Mouse (Mus musculus): Measurements from ENCODE around the gene Tex101. TPM values are rescaled to one million over a fixed set of nuclear protein-coding genes. Genes with fewer than 3 reads are reported as not detected.
"Not testable (repeated sequence)": the region's sequence is repeated elsewhere in the genome, so short reads cannot be mapped to it uniquely, and the experiment has no call there.

The Tex101 gene
- not detected for total RNA-seq (2021)
- long read RNA-seq, partial matches to known transcripts = 0 of 1 reads
- long read RNA-seq, other reads (novel, unspliced or antisense) = 1 of 1 reads

DNA sequence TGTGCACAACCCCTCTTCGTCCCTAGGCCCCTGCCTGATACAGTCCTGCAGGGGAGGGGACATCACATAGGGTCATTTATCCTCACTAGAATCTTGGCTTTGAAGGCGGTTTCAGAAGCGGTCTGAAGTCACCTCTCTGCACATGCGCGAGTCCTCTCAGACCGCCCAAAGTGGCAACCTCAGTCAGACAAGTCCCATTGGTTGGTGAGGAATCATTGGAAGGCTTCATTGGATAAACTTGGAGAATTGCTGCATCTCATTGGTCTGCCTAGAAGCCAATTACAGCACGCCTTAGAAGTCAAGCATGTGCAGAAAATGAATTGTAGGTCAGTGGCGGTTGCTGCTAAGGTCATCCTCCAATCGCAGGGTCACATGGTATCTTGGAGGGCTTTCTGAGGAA, at the start of gene Tex101:
TSS of gene Tex101 (minus strand) at position 101 of the 400 bp plus-strand sequence.
- DNase-seq (ENCODE audit: low spot score in 2 of 2) = no peak

- DNase-seq (ENCODE audit: low spot score in 2 of 2) = no peak
These were observed 38.6 kb upstream of the Tex101 start for GRCm38 (mm10) chr7:24715039-24715438.

DNA sequence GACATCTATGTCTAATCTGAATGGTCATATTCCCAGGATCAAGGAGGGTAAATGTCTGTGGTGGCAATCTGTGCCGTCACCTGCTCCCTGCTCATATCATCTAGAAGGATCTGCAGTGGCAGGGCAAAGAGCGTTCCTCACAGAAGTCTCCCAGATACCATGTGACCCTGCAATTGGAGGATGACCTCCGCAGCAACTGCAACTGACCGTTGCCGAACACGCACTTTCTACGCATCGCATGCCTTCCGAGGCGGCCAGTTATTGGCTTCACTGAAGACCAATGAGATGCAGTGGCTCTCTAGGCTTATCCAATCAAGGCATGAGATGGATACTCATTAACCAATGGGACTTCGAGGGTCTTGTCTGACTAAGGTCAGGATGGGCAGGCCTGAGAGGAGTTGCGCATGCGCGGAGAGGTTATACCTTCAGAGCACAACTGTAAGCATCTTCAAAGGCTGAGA, 32.4 kb upstream of the Tex101 start, which contains the start of gene BC049730:
TSS of gene BC049730 (plus strand) at position 411 of the 461 bp plus-strand sequence.
- no peak for DNase-seq (ENCODE audit: low spot score in 2 of 2)

- DNase-seq (ENCODE audit: low spot score in 2 of 2) = not testable (repeated sequence)
These were observed 26.4 kb upstream of the Tex101 start for GRCm38 (mm10) chr7:24702841-24703240.

- DNase-seq (ENCODE audit: low spot score in 2 of 2) = not testable (repeated sequence)
These were observed 21.4 kb upstream of the Tex101 start for GRCm38 (mm10) chr7:24697891-24698290.

- not testable (repeated sequence) for DNase-seq (ENCODE audit: low spot score in 2 of 2)
These were observed 16.2 kb upstream of the Tex101 start for GRCm38 (mm10) chr7:24692693-24693092.

DNA sequence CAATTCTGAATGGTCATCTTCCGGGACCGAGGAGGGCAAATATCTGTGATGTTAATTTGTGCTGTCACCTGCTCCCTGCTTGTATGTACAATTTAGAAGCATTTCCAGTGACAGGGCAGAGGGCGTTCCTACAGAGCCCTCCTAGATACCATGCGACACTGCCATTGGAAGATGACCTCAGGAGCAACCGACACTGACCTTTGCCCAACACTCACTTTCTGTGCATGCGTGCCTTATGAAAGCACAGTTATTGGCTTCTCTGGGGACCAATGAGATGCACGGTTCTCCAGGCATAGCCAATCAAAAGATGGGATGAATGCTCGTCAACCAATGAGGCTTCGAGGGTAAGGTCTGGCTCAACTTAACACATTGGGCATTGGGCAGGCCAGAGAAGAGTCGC, 11.0 kb upstream of the Tex101 start:
- not testable (repeated sequence) for DNase-seq (ENCODE audit: low spot score in 2 of 2)

DNA sequence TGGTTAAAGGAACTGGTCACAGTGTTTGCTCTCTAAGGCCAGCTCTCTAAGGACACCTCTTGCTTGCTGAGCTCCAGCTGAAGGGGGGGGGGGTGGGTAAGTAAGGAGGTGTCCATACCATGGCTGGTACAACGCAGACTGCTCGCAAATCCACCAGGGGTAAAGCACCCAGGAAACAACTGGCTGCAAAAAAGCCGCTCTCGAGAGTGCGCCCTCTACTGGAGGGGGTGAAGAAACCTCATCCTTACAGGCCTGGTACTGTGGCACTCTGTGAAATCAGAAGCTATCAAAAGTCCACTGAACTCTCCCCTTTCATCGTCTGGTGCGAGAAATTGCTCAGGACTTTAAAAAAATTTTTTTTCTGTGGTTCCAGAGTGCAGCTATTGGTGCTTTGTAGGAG, 7.6 kb upstream of the Tex101 start:
- not testable (repeated sequence) for DNase-seq (ENCODE audit: low spot score in 2 of 2)

GRCm38 (mm10) chr7:24671944-24672439, 4.5 kb downstream of the Tex101 start:
- no peak for DNase-seq (ENCODE audit: low spot score in 2 of 2)

- DNase-seq (ENCODE audit: low spot score in 2 of 2) = no peak
These were observed 11.5 kb downstream of the Tex101 start for GRCm38 (mm10) chr7:24664959-24665358.

GRCm38 (mm10) chr7:24664301-24664700, 12.2 kb downstream of the Tex101 start:
- no peak for DNase-seq (ENCODE audit: low spot score in 2 of 2)

GRCm38 (mm10) chr7:24662575-24662974, 13.9 kb downstream of the Tex101 start:
- peak; percentile 78 to 79 for DNase-seq (ENCODE audit: low spot score in 2 of 2)

- no peak for DNase-seq (ENCODE audit: low spot score in 2 of 2)
These were observed 15.2 kb downstream of the Tex101 start for GRCm38 (mm10) chr7:24661118-24661904.

DNA sequence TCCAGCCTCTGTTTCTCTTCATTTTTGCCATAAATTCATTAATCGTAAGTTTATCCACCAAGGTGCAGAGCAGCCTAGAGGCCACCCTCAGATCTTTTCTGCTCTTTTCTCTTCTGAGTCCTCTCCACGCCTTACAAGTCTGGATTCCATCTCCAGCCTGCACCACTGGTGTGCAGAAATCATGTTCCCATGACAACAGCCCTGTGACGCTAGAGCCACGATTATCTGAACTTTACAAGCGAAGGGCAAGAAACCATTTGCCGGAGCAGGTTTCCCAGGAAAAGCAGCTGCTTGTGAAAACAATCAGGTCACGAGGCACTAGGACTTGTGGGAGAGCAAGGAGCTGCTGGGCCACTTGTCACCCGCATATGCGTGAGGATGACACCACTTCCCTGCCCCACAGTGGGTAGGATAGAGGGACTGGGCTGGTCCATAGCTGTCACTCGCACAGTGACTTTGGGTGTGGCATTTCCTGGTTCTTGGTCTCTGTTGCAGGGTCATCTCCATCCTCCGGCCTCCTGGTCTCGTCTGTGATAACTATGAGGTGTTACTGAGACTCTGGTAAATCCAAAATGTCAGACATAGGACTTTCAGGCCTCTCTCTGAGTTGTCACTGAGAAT, 16.6 kb downstream of the Tex101 start:
- no peak for DNase-seq (ENCODE audit: low spot score in 2 of 2)

DNA sequence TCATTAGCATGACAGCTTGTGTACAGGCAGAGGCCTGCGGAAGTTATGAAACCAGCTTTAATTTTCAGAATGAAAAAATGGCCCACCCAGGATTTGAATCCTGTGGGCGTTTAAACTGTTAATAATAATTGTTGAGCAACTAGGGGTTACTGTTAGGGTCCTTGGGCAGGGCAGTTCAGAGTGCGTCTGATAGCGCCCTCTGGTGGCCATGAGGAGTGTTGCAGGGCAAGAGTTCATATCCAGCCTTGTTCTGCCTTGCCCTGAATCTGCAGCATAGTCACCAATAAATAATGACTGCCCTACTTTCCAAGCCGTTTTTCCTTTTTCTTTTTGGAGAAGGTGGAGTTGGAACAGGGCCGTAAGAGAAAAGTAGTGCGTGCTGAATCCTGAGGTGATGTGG, 22.8 kb downstream of the Tex101 start:
- peak; percentile 50 to 67 for DNase-seq (ENCODE audit: low spot score in 2 of 2)

GRCm38 (mm10) chr7:24646486-24646885, 30.0 kb downstream of the Tex101 start:
- DNase-seq (ENCODE audit: low spot score in 2 of 2) = no peak

GRCm38 (mm10) chr7:24644996-24645395, 31.5 kb downstream of the Tex101 start:
- DNase-seq (ENCODE audit: low spot score in 2 of 2) = no peak

DNA sequence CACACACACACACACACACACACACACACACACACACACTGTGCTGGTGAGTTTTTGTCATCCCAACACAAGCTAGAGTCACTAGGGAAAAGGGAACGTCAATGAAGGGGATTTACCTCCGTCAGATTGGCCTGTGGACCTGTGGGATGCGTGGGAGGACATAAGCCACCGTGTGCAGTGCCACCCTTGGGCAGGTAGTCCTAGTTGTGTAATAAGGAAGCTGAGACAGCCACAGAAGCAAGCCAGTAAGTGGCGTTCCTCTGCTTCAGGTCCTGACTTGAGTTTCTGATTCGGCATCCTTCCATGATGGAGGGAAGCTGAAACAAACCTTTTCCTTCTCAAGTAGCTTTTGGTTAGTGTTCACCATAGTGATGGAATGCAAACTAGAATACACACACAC, 32.0 kb downstream of the Tex101 start:
- no peak for DNase-seq (ENCODE audit: low spot score in 2 of 2)

DNA sequence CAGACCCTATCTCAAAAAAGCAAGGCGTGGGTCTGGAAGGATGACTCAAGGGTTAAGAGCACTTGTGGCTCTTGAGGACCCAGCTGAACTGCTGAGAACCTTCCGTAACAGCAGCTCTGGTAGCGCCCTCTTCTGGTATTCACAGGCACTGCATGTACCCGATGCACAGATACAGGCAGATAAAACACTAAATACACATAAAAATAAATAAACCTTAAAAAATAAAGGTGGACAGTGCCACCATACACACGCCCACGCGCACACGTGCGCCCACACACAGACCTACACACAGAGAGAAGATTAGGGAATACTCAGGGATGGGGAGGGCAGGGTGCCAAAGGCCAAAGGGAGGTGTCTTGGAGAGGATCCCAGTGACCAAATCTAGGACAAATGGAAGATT, 34.0 kb downstream of the Tex101 start:
- peak; percentile 61 to 63 for DNase-seq (ENCODE audit: low spot score in 2 of 2)

GRCm38 (mm10) chr7:24640450-24640849, 36.0 kb downstream of the Tex101 start:
- DNase-seq (ENCODE audit: low spot score in 2 of 2) = no peak

- no peak for DNase-seq (ENCODE audit: low spot score in 2 of 2)
These were observed 38.2 kb downstream of the Tex101 start for GRCm38 (mm10) chr7:24638026-24638856.

All from layer of hippocampus, postnatal 10 days (tissue).